Mouse (Mus musculus) liver, embryonic 13.5 days (tissue): ENCODE measurements around the gene Itih5. TPM values are rescaled to one million over a fixed set of nuclear protein-coding genes. Genes with fewer than 3 reads are reported as not detected.
A peak's percentile ranks its signal among the peaks of the same experiment; 100 is the strongest.

Source experiments
- ATAC-seq: fragments of 200-750 bp; cut with Nextera tagmentation; 2 replicates; pipeline ENCODE4 v1.8.0; 2017; ENCODE audit warnings: low read depth, mild to moderate bottlenecking, moderate number of reproducible peaks, moderate library complexity
- DNase-seq: peaks from one replicate; pipeline ENCODE4 v3.0.0; 2022
- H3K27ac ChIP-seq: fragments of 300-500 bp; sonication (generic); 2 replicates; pipeline ENCODE4 v1.5.1; 2015; ENCODE audit warnings: moderate library complexity, mild to moderate bottlenecking, inconsistent platforms
- H3K27me3 ChIP-seq: fragments of 300-500 bp; sonication (generic); 2 replicates; pipeline ENCODE4 v1.6.1; 2015; ENCODE audit warnings: mild to moderate bottlenecking, inconsistent platforms
- H3K36me3 ChIP-seq: fragments of 300-500 bp; sonication (generic); 2 replicates; pipeline ENCODE4 v1.6.1; 2015; ENCODE audit warnings: mild to moderate bottlenecking, inconsistent platforms
- H3K4me1 ChIP-seq: fragments of 300-500 bp; sonication (generic); replicated peaks from 2 replicates; pipeline ENCODE4 v1.6.1; 2015; ENCODE audit warnings: inconsistent platforms
- H3K4me2 ChIP-seq: fragments of 300-500 bp; sonication (generic); 2 replicates; pipeline ENCODE4 v1.6.1; 2015; ENCODE audit warnings: inconsistent platforms, mild to moderate bottlenecking, moderate library complexity
- H3K4me3 ChIP-seq: fragments of 300-500 bp; sonication (generic); replicated peaks from 2 replicates; pipeline ENCODE4 v1.5.1; 2015; ENCODE audit warnings: mild to moderate bottlenecking, inconsistent platforms
- H3K9ac ChIP-seq: fragments of 300-500 bp; sonication (generic); 2 replicates; pipeline ENCODE4 v1.6.1; 2015; ENCODE audit warnings: mild to moderate bottlenecking, inconsistent platforms
- H3K9me3 ChIP-seq: fragments of 300-500 bp; sonication (generic); replicated peaks from 2 replicates; pipeline ENCODE4 v1.6.1; 2016; ENCODE audit warnings: inconsistent platforms
- WGBS: fragments of 180-500 bp; shearing (Covaris S2); methylation state at CpG from one replicate; pipeline ENCODE4 v1.1.7; 2015; ENCODE audit not compliant: insufficient replicate concordance; 5-methylcytosine and 5-hydroxymethylcytosine counted together
- polyA plus RNA-seq: library from polyadenylated mRNA; unstranded; fragments of >200 nt; fragmentation: Nextera tagmentation; extraction: Ambion mirVana; gene quantifications from 2 replicates; pipeline ENCODE4 v1.2.1, GENCODE M21; 2015

The Itih5 gene
- polyA plus RNA-seq, 1 experiment from 2014 or later: 3.5 TPM

GRCm38 (mm10) chr2:10261337-10261736, 108.0 kb downstream of the Itih5 start:
- no peaks in the 10 kb centered on the region for H3K36me3 ChIP-seq
- no peaks in the 10 kb centered on the region for H3K9me3 ChIP-seq
- H3K9ac ChIP-seq: no peak overlapping the region
- no peak overlapping the region for H3K4me3 ChIP-seq
- H3K4me1 ChIP-seq: no peaks in the 10 kb centered on the region
- H3K4me2 ChIP-seq: no peak overlapping the region
- DNase-seq (no peak), ATAC-seq (no peak)
- WGBS: 27% methylated on average over 5 of the region's 5 CpGs
- H3K27me3 ChIP-seq: no peaks in the 10 kb centered on the region
- no peak overlapping the region for H3K27ac ChIP-seq

- Histone ChIP-seq H3K27ac (no peak overlapping the region), H3K4me2 (no peak overlapping the region), H3K9me3 (no peaks in the 10 kb centered on the region), H3K36me3 (no peaks in the 10 kb centered on the region), H3K4me3 (no peak overlapping the region), H3K27me3 (no peaks in the 10 kb centered on the region), H3K4me1 (no peaks in the 10 kb centered on the region), H3K9ac (no peak overlapping the region)
- no peak for ATAC-seq
- WGBS: 22% methylated on average over 5 of the region's 5 CpGs
- DNase-seq: no peak
Measured at GRCm38 (mm10) chr2:10262722-10263121, 109.4 kb downstream of the Itih5 start.

GRCm38 (mm10) chr2:10263909-10264489, 110.6 kb downstream of the Itih5 start:
- WGBS: 58% methylated on average over 7 of the region's 7 CpGs

GRCm38 (mm10) chr2:10265881-10266280, 112.5 kb downstream of the Itih5 start:
- ATAC-seq (no peak), DNase-seq (no peak)
- WGBS: 49% methylated on average over 5 of the region's 5 CpGs
- H3K4me1 ChIP-seq: no peaks in the 10 kb centered on the region
- no peak overlapping the region for H3K27ac ChIP-seq
- H3K4me2 ChIP-seq: no peak overlapping the region
- H3K27me3 ChIP-seq: no peaks in the 10 kb centered on the region
- H3K9ac ChIP-seq: no peak overlapping the region
- H3K36me3 ChIP-seq: no peaks in the 10 kb centered on the region
- no peak overlapping the region for H3K4me3 ChIP-seq
- H3K9me3 ChIP-seq: no peaks in the 10 kb centered on the region

More at GRCm38 (mm10) chr2:10263909-10264489, 110.6 kb downstream of the Itih5 start:
- no peaks in the 10 kb centered on the region for H3K4me1 ChIP-seq
- DNase-seq: no peak
- H3K9me3 ChIP-seq: no peaks in the 10 kb centered on the region
- H3K4me3 ChIP-seq: no peak overlapping the region
- no peaks in the 10 kb centered on the region for H3K27me3 ChIP-seq
- no peak for ATAC-seq
- no peak overlapping the region for H3K9ac ChIP-seq
- H3K36me3 ChIP-seq: no peaks in the 10 kb centered on the region
- H3K4me2 ChIP-seq: no peak overlapping the region
- H3K27ac ChIP-seq: no peak overlapping the region

GRCm38 (mm10) chr2:10272604-10273115, 119.3 kb downstream of the Itih5 start:
- ATAC-seq (no peak), DNase-seq (no peak)
- Histone ChIP-seq H3K4me2 (no peak overlapping the region), H3K4me1 (no peaks in the 10 kb centered on the region), H3K27ac (no peak overlapping the region), H3K9ac (no peak overlapping the region), H3K27me3 (no peaks in the 10 kb centered on the region), H3K9me3 (no peaks in the 10 kb centered on the region), H3K36me3 (no peaks in the 10 kb centered on the region), H3K4me3 (no peak overlapping the region)
- 63% methylated on average over 8 of the region's 9 CpGs for WGBS

GRCm38 (mm10) chr2:10273541-10274050, 120.2 kb downstream of the Itih5 start:
- H3K4me2 ChIP-seq: no peak overlapping the region
- WGBS: 69% methylated on average over 3 of the region's 3 CpGs
- DNase-seq (no peak), ATAC-seq (no peak)
- no peak overlapping the region for H3K27ac ChIP-seq
- no peaks in the 10 kb centered on the region for H3K4me1 ChIP-seq
- no peaks in the 10 kb centered on the region for H3K27me3 ChIP-seq
- H3K9ac ChIP-seq: no peak overlapping the region
- no peaks in the 10 kb centered on the region for H3K9me3 ChIP-seq
- no peaks in the 10 kb centered on the region for H3K36me3 ChIP-seq
- H3K4me3 ChIP-seq: no peak overlapping the region

GRCm38 (mm10) chr2:10276194-10276593, 122.8 kb downstream of the Itih5 start:
- Histone ChIP-seq H3K36me3 (no peaks in the 10 kb centered on the region), H3K27me3 (no peaks in the 10 kb centered on the region), H3K27ac (no peak overlapping the region), H3K4me3 (no peak overlapping the region), H3K4me1 (no peaks in the 10 kb centered on the region), H3K9ac (no peak overlapping the region), H3K4me2 (no peak overlapping the region), H3K9me3 (no peaks in the 10 kb centered on the region)
- WGBS: 31% methylated on average over 2 of the region's 2 CpGs
- no peak for DNase-seq
- ATAC-seq: no peak; the same call in 1 of the 2 replicates

GRCm38 (mm10) chr2:10283686-10284085, 130.3 kb downstream of the Itih5 start:
- WGBS: 20% methylated on average over 5 of the region's 5 CpGs
- 0 out of 2 replicates have a peak, but pooled peaks cover 4% of the 10 kb centered on the region for H3K27me3 ChIP-seq
- H3K4me1 ChIP-seq: 0 out of 2 replicates have a peak, but pooled peaks cover 4% of the 10 kb centered on the region
- no peak overlapping the region for H3K9ac ChIP-seq
- H3K36me3 ChIP-seq: no peaks in the 10 kb centered on the region
- H3K4me2 ChIP-seq: no peak overlapping the region
- DNase-seq (no peak), ATAC-seq (no peak)
- H3K9me3 ChIP-seq: no peaks in the 10 kb centered on the region
- H3K27ac ChIP-seq: no peak overlapping the region
- no peak overlapping the region for H3K4me3 ChIP-seq

- no peak overlapping the region for H3K4me3 ChIP-seq
- 12% methylated on average over 10 of the region's 10 CpGs for WGBS
- H3K36me3 ChIP-seq: no peaks in the 10 kb centered on the region
- H3K27ac ChIP-seq: no peak overlapping the region
- H3K4me1 ChIP-seq: 0 out of 2 replicates have a peak, but pooled peaks cover 4% of the 10 kb centered on the region
- no peak for DNase-seq
- 0 out of 2 replicates have a peak, but pooled peaks cover 4% of the 10 kb centered on the region for H3K27me3 ChIP-seq
- H3K9ac ChIP-seq: no peak overlapping the region
- no peak overlapping the region for H3K4me2 ChIP-seq
- H3K9me3 ChIP-seq: no peaks in the 10 kb centered on the region
- ATAC-seq: no peak
Measured at GRCm38 (mm10) chr2:10284636-10285270, 131.4 kb downstream of the Itih5 start.

GRCm38 (mm10) chr2:10285975-10286374, 132.6 kb downstream of the Itih5 start:
- Histone ChIP-seq H3K9me3 (no peaks in the 10 kb centered on the region), H3K4me2 (no peak overlapping the region), H3K36me3 (no peaks in the 10 kb centered on the region), H3K27ac (no peak overlapping the region), H3K4me1 (0 out of 2 replicates have a peak, but pooled peaks cover 4% of the 10 kb centered on the region), H3K4me3 (no peak overlapping the region), H3K27me3 (0 out of 2 replicates have a peak, but pooled peaks cover 4% of the 10 kb centered on the region), H3K9ac (no peak overlapping the region)
- DNase-seq: no peak
- WGBS: 37% methylated on average over 13 of the region's 13 CpGs
- no peak for ATAC-seq

- Histone ChIP-seq H3K4me3 (no peak overlapping the region), H3K9ac (no peak overlapping the region), H3K9me3 (no peaks in the 10 kb centered on the region), H3K27ac (no peak overlapping the region), H3K27me3 (0 out of 2 replicates have a peak, but pooled peaks cover 4% of the 10 kb centered on the region), H3K4me1 (0 out of 2 replicates have a peak, but pooled peaks cover 3% of the 10 kb centered on the region), H3K36me3 (no peaks in the 10 kb centered on the region), H3K4me2 (no peak overlapping the region)
- ATAC-seq: no peak; the same call in 1 of the 2 replicates
- DNase-seq: peak; percentile 28
- WGBS: 11% methylated on average over 12 of the region's 12 CpGs
Measured at GRCm38 (mm10) chr2:10288142-10288831, 134.9 kb downstream of the Itih5 start.
